Mouse (Mus musculus) kidney, adult 11 months (tissue): ENCODE measurements around the gene Ppp1r15a.
"Not testable (repeated sequence)": the region's sequence is repeated elsewhere in the genome, so short reads cannot be mapped to it uniquely, and the experiment has no call there.

Experiments used
- DNase-seq: peaks from one replicate; pipeline ENCODE4 v3.0.0; 2022

Ppp1r15a gene

DNA sequence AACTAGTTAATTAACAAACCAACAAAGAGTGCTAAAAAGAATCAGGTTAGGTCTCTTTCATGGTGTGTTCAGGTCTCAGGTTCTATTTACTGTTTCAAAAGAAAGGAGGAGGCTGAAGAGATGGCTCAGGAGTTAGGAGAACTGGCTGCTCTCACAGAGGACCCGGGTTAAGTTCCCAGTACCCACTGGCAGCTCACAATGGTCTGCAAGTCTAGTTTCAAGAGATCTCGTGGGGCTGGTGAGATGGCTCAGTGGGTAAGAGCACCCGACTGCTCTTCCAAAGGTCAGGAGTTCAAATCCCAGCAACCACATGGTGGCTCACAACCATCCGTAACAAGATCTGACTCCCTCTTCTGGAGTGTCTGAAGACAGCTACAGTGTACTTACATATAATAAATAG is 45.8 kb downstream of the Ppp1r15a start:
- DNase-seq = not testable (repeated sequence)

DNA sequence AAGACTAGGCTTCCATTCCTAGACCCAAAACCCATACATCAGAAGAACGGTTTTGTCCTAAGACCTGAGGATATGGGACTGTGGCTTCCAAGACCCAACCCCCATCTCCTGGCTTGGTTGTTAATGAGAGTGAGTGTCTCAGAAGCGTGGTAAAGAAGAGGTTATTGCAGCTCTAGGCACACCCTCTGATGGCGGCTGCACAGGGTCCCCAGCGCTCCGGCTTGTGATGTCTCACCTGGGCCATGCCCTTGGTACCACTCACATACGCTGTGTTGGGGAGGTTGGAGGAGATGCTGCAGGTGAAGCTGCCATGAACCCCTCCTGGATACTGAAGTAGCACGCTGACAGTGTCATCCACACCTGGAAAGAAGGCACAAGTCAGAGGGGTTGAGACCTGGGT is 47.3 kb downstream of the Ppp1r15a start:
- no peak for DNase-seq

DNA sequence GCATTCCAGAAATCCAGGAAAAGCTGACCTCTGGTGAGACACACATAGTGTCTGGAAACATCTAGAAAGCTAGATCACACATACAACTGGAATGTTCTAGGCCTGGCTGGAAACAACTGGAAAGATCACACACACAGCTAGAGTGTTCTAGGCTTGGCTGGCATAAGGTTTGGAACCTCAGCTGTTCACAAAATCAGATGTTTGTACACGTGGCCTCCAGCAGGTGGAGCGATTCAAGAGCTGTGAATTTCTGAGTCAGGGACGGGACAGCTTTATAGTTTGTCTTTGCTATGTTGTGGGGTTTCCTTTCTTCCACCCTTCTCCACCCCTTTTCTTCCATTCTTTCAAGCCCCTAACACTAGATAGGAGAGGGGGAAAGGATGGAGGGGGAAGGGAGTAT is 49.1 kb downstream of the Ppp1r15a start:
- DNase-seq = no peak

DNA sequence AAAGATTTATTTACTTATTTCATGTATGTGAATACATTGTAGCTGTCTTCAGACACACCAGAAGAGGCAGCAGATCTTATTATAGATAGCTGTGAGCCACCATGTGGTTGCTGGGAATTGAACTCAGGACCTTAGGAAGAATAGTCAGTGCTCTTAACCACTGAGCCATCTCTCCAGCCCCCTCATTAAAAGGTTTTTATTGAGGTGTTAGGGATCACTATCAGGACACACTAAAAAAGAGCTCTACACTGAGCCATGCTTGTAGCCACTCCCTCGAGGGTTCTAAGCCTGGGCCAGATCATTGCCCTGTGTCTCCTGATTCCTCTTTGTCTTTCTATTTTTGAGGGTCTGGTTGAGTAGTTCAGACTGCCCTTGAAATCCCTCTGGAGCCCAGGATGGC is 49.6 kb downstream of the Ppp1r15a start:
- DNase-seq = no peak

DNA sequence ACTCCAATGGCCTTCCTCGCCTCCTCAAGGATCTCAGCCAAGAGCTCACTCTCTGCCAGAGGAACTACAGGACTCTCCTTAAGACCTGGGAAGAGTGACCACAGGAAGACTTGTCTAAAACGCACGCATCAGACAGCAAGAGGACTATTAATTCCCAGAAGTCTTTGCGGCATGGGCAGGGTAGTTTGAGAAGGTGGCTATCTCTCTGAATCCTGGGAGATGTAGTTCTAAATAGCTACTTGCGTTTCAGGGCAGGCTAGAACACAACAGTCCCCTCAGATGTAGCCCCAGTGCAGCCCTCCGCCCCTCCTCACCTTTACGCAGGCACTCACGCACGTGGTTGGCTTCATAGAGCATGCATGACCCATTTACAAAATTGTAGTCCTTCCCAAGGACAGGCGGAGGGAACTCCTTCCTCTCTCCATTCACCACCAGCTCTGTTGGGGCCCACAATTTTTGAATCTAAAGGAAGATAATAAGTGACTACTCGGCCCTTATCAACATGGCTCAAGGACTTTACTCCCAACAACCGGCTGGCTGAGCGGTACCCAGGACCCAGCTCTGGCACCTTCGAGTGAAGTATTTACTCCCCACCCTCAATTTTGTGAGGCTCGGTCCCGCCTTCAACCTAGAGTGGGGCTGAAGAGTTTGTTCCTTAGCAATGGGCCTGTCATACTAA is 50.6 kb downstream of the Ppp1r15a start:
- DNase-seq = peak; percentile 61
